Mouse (Mus musculus): Measurements from ENCODE around the gene Etnk2. TPM values are rescaled to one million over a fixed set of nuclear protein-coding genes. Genes with fewer than 3 reads are reported as not detected.

The Etnk2 gene
- polyA plus RNA-seq, 1 experiment = not detected

- Histone ChIP-seq H3K4me3 (ENCODE audit: insufficient read depth, low read depth, low read length) (no peak overlapping the region), H3K27ac (ENCODE audit: insufficient read depth, low read depth, low read length) (no peak overlapping the region), H3K4me1 (ENCODE audit: control insufficient read depth, insufficient read depth, low read length) (peaks cover 12% of the 10 kb centered on the region)
- 97% methylated on average over 5 of the region's 5 CpGs for WGBS
- TF ChIP-seq POLR2A (IDR thresholded peaks at IDR 0.05; ENCODE audit: insufficient read depth, low read depth, low read length) (no peak), CTCF (IDR thresholded peaks at IDR 0.05; ENCODE audit: insufficient read depth, low read depth, low read length) (no peak)
Observed at GRCm38 (mm10) chr1:133362103-133362502, 1.3 kb upstream of the Etnk2 start.

DNA sequence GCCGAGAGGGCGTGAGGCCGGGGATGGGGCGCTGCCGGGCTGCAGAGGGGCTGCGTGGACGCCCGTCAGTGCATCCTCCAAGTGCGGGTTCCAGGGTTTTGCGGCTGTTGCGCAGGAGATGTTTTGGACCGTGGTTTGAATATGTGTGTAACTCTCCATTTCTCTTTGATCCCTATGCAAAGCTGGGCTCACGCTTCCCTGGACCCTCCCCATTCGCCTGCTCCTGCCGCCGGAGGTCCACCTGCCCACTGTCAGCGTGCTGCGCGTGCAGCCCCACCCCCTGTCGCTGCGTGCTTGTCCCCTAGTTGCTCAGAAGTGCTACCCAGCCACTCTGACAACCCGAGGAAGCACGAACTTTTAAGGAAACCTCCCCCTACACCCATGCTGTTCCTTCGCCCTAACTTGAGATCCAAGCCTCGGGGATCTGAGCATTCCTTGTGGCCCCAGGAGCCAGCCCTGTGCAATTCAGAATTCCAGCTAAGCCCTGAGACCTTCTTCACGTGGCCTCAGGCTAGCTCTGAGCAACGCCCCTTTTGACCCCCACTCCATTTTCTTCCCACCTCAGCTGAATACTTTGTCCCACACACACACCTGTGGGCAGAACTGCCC, 754 bp downstream of the Etnk2 start:
- H3K4me1 ChIP-seq (ENCODE audit: control insufficient read depth, insufficient read depth, low read length) = peaks cover 27% of the 10 kb centered on the region
- no peak for TF ChIP-seq POLR2A (IDR thresholded peaks at IDR 0.05; ENCODE audit: insufficient read depth, low read depth, low read length)
- no peak for TF ChIP-seq CTCF (IDR thresholded peaks at IDR 0.05; ENCODE audit: insufficient read depth, low read depth, low read length)
- 8% methylated on average over 27 of the region's 27 CpGs for WGBS
- peak overlapping the region; percentile 49 for H3K4me3 ChIP-seq (ENCODE audit: insufficient read depth, low read depth, low read length)
- no peak overlapping the region for H3K27ac ChIP-seq (ENCODE audit: insufficient read depth, low read depth, low read length)

DNA sequence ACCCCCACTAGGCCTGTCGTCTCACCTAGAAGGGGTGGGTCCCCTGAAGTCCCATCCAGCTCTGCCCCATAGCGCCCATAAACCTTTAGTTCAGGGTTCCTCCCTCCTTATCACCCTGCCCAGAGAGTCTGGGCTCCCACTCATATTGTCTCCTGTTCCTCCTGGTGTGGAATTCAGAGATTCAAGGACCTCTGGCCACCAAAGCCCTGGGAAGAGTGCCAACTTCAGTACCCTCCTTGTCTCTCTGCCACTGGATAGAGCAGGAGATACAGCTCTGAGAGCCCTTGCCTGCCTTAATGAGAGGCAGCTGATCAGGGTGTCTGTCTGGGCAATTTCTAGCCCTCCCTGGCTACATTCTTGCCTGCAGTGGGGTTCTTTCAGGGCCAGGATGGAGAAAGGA, 1.5 kb downstream of the Etnk2 start:
- TF ChIP-seq POLR2A (IDR thresholded peaks at IDR 0.05; ENCODE audit: insufficient read depth, low read depth, low read length) (no peak), CTCF (IDR thresholded peaks at IDR 0.05; ENCODE audit: insufficient read depth, low read depth, low read length) (no peak)
- H3K27ac ChIP-seq (ENCODE audit: insufficient read depth, low read depth, low read length) = no peak overlapping the region
- 78% methylated on average over 2 of the region's 2 CpGs for WGBS
- H3K4me1 ChIP-seq (ENCODE audit: control insufficient read depth, insufficient read depth, low read length) = peaks cover 28% of the 10 kb centered on the region
- no peak overlapping the region for H3K4me3 ChIP-seq (ENCODE audit: insufficient read depth, low read depth, low read length)

DNA sequence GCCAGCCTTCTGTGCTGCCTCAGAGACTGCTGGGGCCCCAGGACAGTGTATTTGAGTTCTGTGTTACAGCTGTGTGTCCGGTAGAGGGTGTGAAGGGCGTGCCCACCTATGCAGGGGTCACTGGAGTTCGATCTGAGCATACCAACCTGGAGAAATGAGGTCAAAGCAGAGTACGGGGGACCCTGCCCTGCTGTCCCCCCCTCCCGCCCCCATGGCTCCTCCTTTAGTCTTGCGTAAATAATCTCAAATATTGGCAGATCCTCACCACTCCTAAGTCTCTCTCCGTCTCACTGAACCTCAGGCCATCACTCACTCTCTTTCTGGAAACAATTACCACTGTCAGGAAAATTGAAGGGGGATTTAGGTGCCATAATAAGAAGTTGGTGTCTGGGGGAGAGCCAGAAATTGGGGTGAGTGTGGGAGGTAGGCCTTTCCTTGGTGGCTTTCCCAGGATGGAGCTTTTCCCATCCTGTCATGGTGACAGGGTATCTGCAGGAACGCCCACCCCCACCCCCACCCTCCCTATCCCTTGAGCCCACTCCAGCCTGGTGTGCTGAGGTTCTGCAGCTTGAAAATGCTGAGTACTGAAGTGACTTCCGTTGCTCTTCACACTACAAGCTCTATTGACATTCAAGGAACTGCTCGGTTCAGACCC, 3.7 kb downstream of the Etnk2 start:
- peaks cover 28% of the 10 kb centered on the region for H3K4me1 ChIP-seq (ENCODE audit: control insufficient read depth, insufficient read depth, low read length)
- TF ChIP-seq CTCF (IDR thresholded peaks at IDR 0.05; ENCODE audit: insufficient read depth, low read depth, low read length) (no peak), POLR2A (IDR thresholded peaks at IDR 0.05; ENCODE audit: insufficient read depth, low read depth, low read length) (no peak)
- 71% methylated on average over 10 of the region's 10 CpGs for WGBS
- H3K27ac ChIP-seq (ENCODE audit: insufficient read depth, low read depth, low read length) = no peak overlapping the region
- H3K4me3 ChIP-seq (ENCODE audit: insufficient read depth, low read depth, low read length) = no peak overlapping the region

DNA sequence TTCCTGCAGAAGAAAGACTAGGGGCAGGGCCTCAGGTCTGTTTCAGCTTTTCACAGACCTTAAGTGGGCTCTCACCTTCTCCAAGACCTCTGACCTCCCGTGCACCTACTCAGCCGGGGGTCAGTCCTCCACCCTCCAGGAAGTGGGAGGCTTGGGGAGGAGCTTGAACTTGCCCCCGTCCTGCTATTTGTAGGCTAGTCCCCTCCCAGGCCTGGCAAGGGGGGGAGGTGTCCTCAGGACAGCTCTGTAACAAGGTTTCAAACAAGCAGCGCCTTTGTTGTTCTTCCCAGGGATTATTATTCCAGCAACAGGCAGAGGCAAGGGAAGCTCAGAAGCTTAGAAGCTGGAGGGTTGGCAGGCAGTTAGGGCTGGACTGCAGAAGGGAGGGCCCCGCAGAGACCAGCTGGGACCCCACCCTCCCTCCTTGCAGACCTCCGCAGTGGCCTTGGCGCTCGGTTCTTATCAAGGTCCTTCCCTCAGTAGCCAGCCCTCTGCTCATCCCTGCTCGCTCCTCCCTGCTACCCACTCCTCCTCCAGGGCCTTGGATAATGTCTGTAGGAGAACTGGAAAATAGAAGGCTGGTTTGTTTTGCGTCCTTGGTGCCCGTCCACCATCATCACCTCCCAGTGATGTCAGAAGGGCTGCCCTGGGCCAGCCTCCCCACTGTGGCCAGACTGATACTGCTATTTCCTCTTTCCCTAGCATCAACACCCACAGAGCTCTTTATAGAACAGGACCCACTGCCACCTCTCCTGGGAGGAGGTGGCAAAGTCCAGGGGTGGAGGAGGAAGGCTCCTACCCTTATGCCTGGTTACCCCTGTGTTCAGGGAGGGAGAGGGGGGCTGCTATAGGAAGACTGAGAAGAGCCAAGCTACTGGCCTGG, 4.5 kb downstream of the Etnk2 start:
- Histone ChIP-seq H3K4me1 (ENCODE audit: control insufficient read depth, insufficient read depth, low read length) (peaks cover 28% of the 10 kb centered on the region), H3K4me3 (ENCODE audit: insufficient read depth, low read depth, low read length) (no peak overlapping the region), H3K27ac (ENCODE audit: insufficient read depth, low read depth, low read length) (no peak overlapping the region)
- TF ChIP-seq CTCF (IDR thresholded peaks at IDR 0.05; ENCODE audit: insufficient read depth, low read depth, low read length) = no peak
- WGBS = 39% methylated on average over 11 of the region's 11 CpGs

- 80% methylated on average over 10 of the region's 10 CpGs for WGBS
- Histone ChIP-seq H3K4me1 (ENCODE audit: control insufficient read depth, insufficient read depth, low read length) (peaks cover 23% of the 10 kb centered on the region), H3K4me3 (ENCODE audit: insufficient read depth, low read depth, low read length) (no peak overlapping the region), H3K27ac (ENCODE audit: insufficient read depth, low read depth, low read length) (no peak overlapping the region)
- no peak for TF ChIP-seq CTCF (IDR thresholded peaks at IDR 0.05; ENCODE audit: insufficient read depth, low read depth, low read length)
- no peak for TF ChIP-seq POLR2A (IDR thresholded peaks at IDR 0.05; ENCODE audit: insufficient read depth, low read depth, low read length)
Observed at GRCm38 (mm10) chr1:133368644-133369043, 5.3 kb downstream of the Etnk2 start.

GRCm38 (mm10) chr1:133370352-133370751, 7.0 kb downstream of the Etnk2 start:
- WGBS = 91% methylated on average over 4 of the region's 4 CpGs
- H3K4me1 ChIP-seq (ENCODE audit: control insufficient read depth, insufficient read depth, low read length) = peaks cover 16% of the 10 kb centered on the region
- H3K4me3 ChIP-seq (ENCODE audit: insufficient read depth, low read depth, low read length) = no peak overlapping the region
- H3K27ac ChIP-seq (ENCODE audit: insufficient read depth, low read depth, low read length) = no peak overlapping the region
- no peak for TF ChIP-seq CTCF (IDR thresholded peaks at IDR 0.05; ENCODE audit: insufficient read depth, low read depth, low read length)
- TF ChIP-seq POLR2A (IDR thresholded peaks at IDR 0.05; ENCODE audit: insufficient read depth, low read depth, low read length) = no peak

DNA sequence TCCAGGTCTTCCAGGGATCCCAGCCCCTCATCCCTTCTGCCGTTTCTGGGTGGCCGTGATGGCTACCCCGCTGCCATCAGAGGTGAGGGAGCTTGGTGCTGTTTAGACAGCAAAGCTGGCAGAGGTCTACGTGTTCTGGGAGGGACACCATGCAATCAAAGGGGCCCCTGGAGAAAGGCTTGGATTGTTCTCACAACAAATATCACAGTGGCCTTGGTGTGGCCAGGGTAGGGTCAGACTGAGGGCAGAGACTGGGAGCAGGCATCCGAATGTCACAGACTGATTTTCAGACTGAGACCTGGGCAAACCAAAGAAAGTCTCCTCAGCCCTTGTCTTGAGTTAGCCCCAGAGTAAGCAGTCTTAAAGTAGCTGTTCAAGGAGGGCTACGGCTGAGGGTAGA, 8.1 kb downstream of the Etnk2 start:
- no peak overlapping the region for H3K27ac ChIP-seq (ENCODE audit: insufficient read depth, low read depth, low read length)
- no peak for TF ChIP-seq CTCF (IDR thresholded peaks at IDR 0.05; ENCODE audit: insufficient read depth, low read depth, low read length)
- no peak for TF ChIP-seq POLR2A (IDR thresholded peaks at IDR 0.05; ENCODE audit: insufficient read depth, low read depth, low read length)
- 94% methylated on average over 6 of the region's 6 CpGs for WGBS
- no peak overlapping the region for H3K4me3 ChIP-seq (ENCODE audit: insufficient read depth, low read depth, low read length)
- peaks cover 16% of the 10 kb centered on the region for H3K4me1 ChIP-seq (ENCODE audit: control insufficient read depth, insufficient read depth, low read length)

- Histone ChIP-seq H3K4me3 (ENCODE audit: insufficient read depth, low read depth, low read length) (no peak overlapping the region), H3K27ac (ENCODE audit: insufficient read depth, low read depth, low read length) (no peak overlapping the region), H3K4me1 (ENCODE audit: control insufficient read depth, insufficient read depth, low read length) (peaks cover 16% of the 10 kb centered on the region)
- WGBS = 82% methylated on average over 8 of the region's 8 CpGs
- TF ChIP-seq POLR2A (IDR thresholded peaks at IDR 0.05; ENCODE audit: insufficient read depth, low read depth, low read length) = no peak
- no peak for TF ChIP-seq CTCF (IDR thresholded peaks at IDR 0.05; ENCODE audit: insufficient read depth, low read depth, low read length)
Observed at GRCm38 (mm10) chr1:133372113-133372512, 8.7 kb downstream of the Etnk2 start.

Data from olfactory bulb, adult 2 months (tissue).